Mouse (Mus musculus) naive thymus-derived CD4-positive, alpha-beta T cell, adult 5 months (primary cell): Measurements from ENCODE around the gene Camk1g. TPM values are rescaled to one million over a fixed set of nuclear protein-coding genes. Genes with fewer than 3 reads are reported as not detected.

Experiments used
- polyA plus RNA-seq: library from polyadenylated mRNA; unstranded; fragments of 100-300 nt; shearing (Covaris generic); gene quantifications from one replicate; pipeline ENCODE4 v1.2.1, GENCODE M21; 2017

Gene Camk1g
- not detected for polyA plus RNA-seq

GRCm38 (mm10) chr1:193370096-193370495, at the start of gene Camk1g:
Camk1g (minus strand) TSS chr1:193370298.

Other genes starting within 250 kb of the Camk1g start
- gene Diexf, start 240.0 kb downstream of the Camk1g start, polyA plus RNA-seq = 7.8 TPM
- gene Irf6, start 217.2 kb downstream of the Camk1g start, polyA plus RNA-seq = 19.7 TPM
- gene A130010J15Rik, start 202.3 kb downstream of the Camk1g start, polyA plus RNA-seq = 9.4 TPM
- 323 TPM for gene Traf3ip3, start 168.6 kb downstream of the Camk1g start, polyA plus RNA-seq
- 44.9 TPM for gene Lamb3, start 162.6 kb downstream of the Camk1g start, polyA plus RNA-seq
- gene Hsd11b1, start 106.2 kb downstream of the Camk1g start, polyA plus RNA-seq = 85.3 TPM
- gene G0s2, start 97.1 kb downstream of the Camk1g start, polyA plus RNA-seq = 0.95 TPM